Mouse (Mus musculus) kidney, postnatal 0 days (tissue): ENCODE results near the gene Zfp322a. TPM values are rescaled to one million over a fixed set of nuclear protein-coding genes. Genes with fewer than 3 reads are reported as not detected.
"Not testable (repeated sequence)": the region's sequence is repeated elsewhere in the genome, so short reads cannot be mapped to it uniquely, and the experiment has no call there.

Source experiments
- ATAC-seq: fragments of 200-750 bp; cut with Nextera tagmentation; replicated peaks from 2 replicates; pipeline ENCODE4 v1.8.0; 2017; ENCODE audit warnings: low read depth, moderate number of reproducible peaks, moderate TSS enrichment, moderate library complexity; ENCODE audit not compliant: low FRiP score
- DNase-seq: peaks from one replicate; pipeline ENCODE4 v3.0.0-alpha.2; 2016; ENCODE audit warnings: low spot score
- H3K27ac ChIP-seq: fragments of 300-500 bp; sonication (generic); 2 replicates; pipeline ENCODE4 v1.5.1; 2014; ENCODE audit warnings: mild to moderate bottlenecking
- H3K27me3 ChIP-seq: fragments of 300-500 bp; sonication (generic); 2 replicates; pipeline ENCODE4 v1.6.1; 2014; ENCODE audit warnings: low read length, mixed read lengths; ENCODE audit not compliant: insufficient read depth
- H3K36me3 ChIP-seq: fragments of 300-500 bp; sonication (generic); 2 replicates; pipeline ENCODE4 v1.6.1; 2014; ENCODE audit warnings: low read length, mixed read lengths; ENCODE audit not compliant: insufficient read depth
- H3K4me1 ChIP-seq: fragments of 300-500 bp; sonication (generic); replicated peaks from 2 replicates; pipeline ENCODE4 v1.6.1; 2014; ENCODE audit warnings: antibody characterized with exemption, low read length, mixed read lengths; ENCODE audit not compliant: insufficient read depth
- H3K4me2 ChIP-seq: fragments of 300-500 bp; sonication (generic); 2 replicates; pipeline ENCODE4 v1.6.1; 2014; ENCODE audit warnings: mild to moderate bottlenecking, low read length, moderate library complexity, mixed read lengths
- H3K4me3 ChIP-seq: fragments of 300-500 bp; sonication (generic); replicated peaks from 2 replicates; pipeline ENCODE4 v1.5.1; 2014; ENCODE audit warnings: low read depth, low read length
- H3K9ac ChIP-seq: fragments of 300-500 bp; sonication (generic); 2 replicates; pipeline ENCODE4 v1.6.1; 2014; ENCODE audit warnings: low read depth, low read length
- H3K9me3 ChIP-seq: fragments of 300-500 bp; sonication (generic); replicated peaks from 2 replicates; pipeline ENCODE4 v1.6.1; 2016; ENCODE audit warnings: low read length, inconsistent platforms, mixed read lengths
- CTCF ChIP-seq: IDR thresholded peaks from 2 replicates; pipeline ENCODE4 v1.5.1; 2016; ENCODE audit warnings: antibody characterized with exemption, low read depth, mild to moderate bottlenecking, moderate library complexity
- WGBS: fragments of 180-500 bp; shearing (Covaris S2); extraction: QIAGEN DNeasy Blood & Tissue Kit; methylation state at CpG from one replicate; pipeline ENCODE4 v1.1.7; 2014; 5-methylcytosine and 5-hydroxymethylcytosine counted together
- polyA plus RNA-seq: library from polyadenylated mRNA; unstranded; fragments of >200 nt; fragmentation: Nextera tagmentation; extraction: Ambion mirVana; gene quantifications from 2 replicates; pipeline ENCODE4 v1.2.1, GENCODE M21; 2015

Zfp322a gene
- polyA plus RNA-seq, 1 experiment from 2014 or later: 34.0 TPM

GRCm38 (mm10) chr13:23395301-23396245 lies 26.6 kb upstream of the Zfp322a start:
- no peak for TF ChIP-seq CTCF
- Histone ChIP-seq H3K4me3 (peak overlapping the region; percentile 36), H3K36me3 (no peaks in the 10 kb centered on the region), H3K4me2 (peak overlapping the region; percentile 72), H3K9ac (no peak overlapping the region), H3K9me3 (no peaks in the 10 kb centered on the region), H3K4me1 (peaks cover 4% of the 10 kb centered on the region; the same call in 1 of the 2 replicates), H3K27me3 (peaks cover 25% of the 10 kb centered on the region; the same call in 1 of the 2 replicates), H3K27ac (no peak overlapping the region)
- peak; percentile 11 for DNase-seq
- no peak for ATAC-seq
- WGBS: 2% methylated on average over 43 of the region's 43 CpGs

GRCm38 (mm10) chr13:23387548-23387947 lies 18.5 kb upstream of the Zfp322a start:
- H3K4me3 ChIP-seq: no peak overlapping the region
- no peaks in the 10 kb centered on the region for H3K4me1 ChIP-seq
- no peaks in the 10 kb centered on the region for H3K36me3 ChIP-seq
- no peaks in the 10 kb centered on the region for H3K27me3 ChIP-seq
- H3K9me3 ChIP-seq: no peaks in the 10 kb centered on the region
- no peak for DNase-seq
- WGBS: 89% methylated on average over 1 of the region's 1 CpGs
- ATAC-seq: no peak
- H3K9ac ChIP-seq: no peak overlapping the region
- H3K4me2 ChIP-seq: no peak overlapping the region
- TF ChIP-seq CTCF: no peak
- no peak overlapping the region for H3K27ac ChIP-seq

GRCm38 (mm10) chr13:23383127-23383526 lies 14.1 kb upstream of the Zfp322a start:
- ATAC-seq: no peak
- Histone ChIP-seq H3K4me3 (no peak overlapping the region), H3K27me3 (no peaks in the 10 kb centered on the region), H3K36me3 (no peaks in the 10 kb centered on the region), H3K9ac (no peak overlapping the region), H3K9me3 (no peaks in the 10 kb centered on the region), H3K4me2 (no peak overlapping the region), H3K27ac (no peak overlapping the region), H3K4me1 (no peaks in the 10 kb centered on the region)
- DNase-seq: no peak
- 68% methylated on average over 1 of the region's 1 CpGs for WGBS
- no peak for TF ChIP-seq CTCF

DNA sequence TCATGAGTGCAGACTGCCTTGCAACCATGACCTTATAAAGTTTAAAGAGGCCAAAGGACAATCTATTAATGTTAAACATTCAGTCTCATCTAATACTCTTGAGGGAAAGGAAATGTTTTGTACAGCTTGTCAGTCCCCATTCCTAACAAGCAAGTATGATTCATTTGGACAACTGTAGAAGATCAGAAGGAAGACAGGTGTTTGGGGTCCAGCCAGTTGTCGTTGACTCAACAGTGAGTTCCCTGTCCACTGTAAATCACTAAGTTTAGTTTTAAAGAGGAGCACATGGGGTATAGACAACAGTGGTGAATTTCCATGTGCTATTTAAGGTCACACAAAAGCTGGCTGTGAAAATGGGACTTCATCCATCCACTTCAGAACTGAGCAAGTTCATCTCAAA lies 3.4 kb upstream of the Zfp322a start:
- H3K4me3 ChIP-seq: no peak overlapping the region
- DNase-seq (no peak), ATAC-seq (no peak)
- WGBS: 69% methylated on average over 1 of the region's 1 CpGs
- no peak overlapping the region for H3K9ac ChIP-seq
- no peaks in the 10 kb centered on the region for H3K36me3 ChIP-seq
- H3K9me3 ChIP-seq: no peaks in the 10 kb centered on the region
- no peak overlapping the region for H3K27ac ChIP-seq
- no peak overlapping the region for H3K4me2 ChIP-seq
- TF ChIP-seq CTCF: no peak
- H3K27me3 ChIP-seq: no peaks in the 10 kb centered on the region
- peaks cover 9% of the 10 kb centered on the region for H3K4me1 ChIP-seq

DNA sequence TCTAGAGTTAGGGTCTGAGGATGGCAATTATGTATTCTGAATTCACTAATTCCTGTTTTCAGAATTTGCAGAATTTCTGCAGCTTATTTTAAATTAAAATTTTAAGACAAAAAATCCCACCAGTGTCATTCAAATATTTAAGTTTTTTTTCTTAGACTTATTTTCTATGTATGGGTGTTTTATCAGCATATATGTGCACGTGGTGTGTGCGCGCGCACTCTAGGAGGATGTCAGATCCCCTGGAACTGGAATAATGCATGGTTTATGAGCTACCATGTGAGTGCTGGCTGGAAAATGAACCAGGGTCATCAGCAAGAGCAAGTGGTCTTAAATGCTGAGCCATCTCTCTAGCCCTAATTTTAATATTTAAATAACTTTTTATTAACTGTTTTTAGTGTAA lies 1.1 kb upstream of the Zfp322a start:
- no peak overlapping the region for H3K27ac ChIP-seq
- no peaks in the 10 kb centered on the region for H3K36me3 ChIP-seq
- no peak for TF ChIP-seq CTCF
- no peak for DNase-seq
- H3K4me1 ChIP-seq: peaks cover 14% of the 10 kb centered on the region
- H3K9me3 ChIP-seq: no peaks in the 10 kb centered on the region
- H3K4me3 ChIP-seq: no peak overlapping the region
- no peak overlapping the region for H3K4me2 ChIP-seq
- 95% methylated on average over 4 of the region's 4 CpGs for WGBS
- H3K9ac ChIP-seq: no peak overlapping the region
- H3K27me3 ChIP-seq: no peaks in the 10 kb centered on the region
- no peak for ATAC-seq

DNA sequence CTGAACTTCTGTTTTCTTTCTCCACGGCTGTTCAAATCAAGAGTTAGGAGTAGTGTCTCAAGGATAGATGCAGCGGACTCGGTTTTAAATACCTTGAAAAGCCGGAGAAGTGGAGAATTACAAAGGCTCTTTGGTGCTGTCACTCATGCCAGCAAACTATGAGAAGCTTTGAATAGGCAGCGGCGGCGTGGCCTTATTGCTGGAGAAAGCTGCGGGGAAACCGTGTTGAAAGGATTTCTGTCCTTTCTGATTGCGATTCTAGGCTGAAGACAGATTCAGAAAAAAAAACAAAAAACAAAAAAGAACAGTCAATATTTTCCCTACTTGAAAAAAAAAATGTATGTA lies 385 bp upstream of the Zfp322a start:
- under 1% methylated on average over 10 of the region's 10 CpGs for WGBS
- peak overlapping the region; percentile 94 for H3K27ac ChIP-seq
- no peak for TF ChIP-seq CTCF
- H3K36me3 ChIP-seq: no peaks in the 10 kb centered on the region
- H3K9me3 ChIP-seq: no peaks in the 10 kb centered on the region
- ATAC-seq (no peak), DNase-seq (no peak)
- H3K4me3 ChIP-seq: peak overlapping the region; percentile 73
- H3K27me3 ChIP-seq: no peaks in the 10 kb centered on the region
- H3K4me2 ChIP-seq: peak overlapping the region; percentile 77
- H3K9ac ChIP-seq: peak overlapping the region; percentile 78
- peaks cover 14% of the 10 kb centered on the region for H3K4me1 ChIP-seq

DNA sequence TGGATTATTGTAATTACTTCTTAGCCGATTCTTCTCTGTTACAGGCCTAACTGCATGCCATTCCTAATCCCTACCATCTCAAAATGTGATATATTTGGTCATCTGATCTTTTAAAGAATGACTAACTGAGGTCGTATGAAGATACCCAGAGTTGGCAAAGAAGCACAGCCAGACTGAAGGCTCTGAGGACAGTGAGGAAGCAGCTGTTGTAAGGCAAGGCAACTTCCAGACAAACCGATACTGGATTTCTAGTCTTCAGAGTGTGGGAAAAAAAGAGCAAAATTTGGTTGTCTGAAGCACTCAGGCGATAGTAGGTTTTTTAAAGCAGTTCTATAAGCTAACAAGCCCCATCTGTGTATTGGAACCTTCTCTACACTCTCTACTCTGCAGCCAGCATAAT lies 7.5 kb downstream of the Zfp322a start:
- Histone ChIP-seq H3K4me2 (no peak overlapping the region), H3K9ac (no peak overlapping the region), H3K4me1 (no peaks in the 10 kb centered on the region), H3K36me3 (peaks cover 34% of the 10 kb centered on the region), H3K27me3 (no peaks in the 10 kb centered on the region), H3K4me3 (no peak overlapping the region), H3K27ac (no peak overlapping the region), H3K9me3 (no peaks in the 10 kb centered on the region)
- 90% methylated on average over 4 of the region's 4 CpGs for whole genome bisulfite sequencing
- ATAC-seq (no peak), DNase-seq (no peak)
- no peak for TF ChIP-seq CTCF

DNA sequence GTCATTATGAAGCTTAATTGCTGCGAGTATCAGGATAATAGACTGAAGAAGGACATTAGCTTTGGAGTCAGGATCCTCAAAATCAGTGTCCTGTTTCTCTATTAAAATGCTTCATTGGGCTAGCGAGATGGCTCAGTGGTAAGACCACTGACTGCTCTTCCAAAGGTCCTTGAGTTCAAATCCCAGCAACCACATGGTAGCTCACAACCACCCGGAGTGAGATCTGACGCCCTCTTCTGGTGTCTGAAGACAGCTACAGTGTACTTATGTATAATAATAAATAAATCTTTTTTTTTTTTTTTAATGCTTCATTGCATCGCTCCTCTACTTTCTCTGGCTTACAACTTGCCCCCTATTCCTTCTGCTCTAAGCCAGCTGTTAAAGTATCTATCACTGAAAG lies 14.5 kb downstream of the Zfp322a start:
- not testable (repeated sequence) for ATAC-seq, DNase-seq, H3K27me3 ChIP-seq, H3K9ac ChIP-seq, H3K4me3 ChIP-seq, H3K9me3 ChIP-seq, H3K4me1 ChIP-seq, H3K4me2 ChIP-seq, H3K27ac ChIP-seq
- WGBS: 91% methylated on average over 5 of the region's 5 CpGs
- H3K36me3 ChIP-seq: peaks cover 25% of the 10 kb centered on the region
